Mouse (Mus musculus): ENCODE results near the gene Rbm20. TPM values are rescaled to one million over a fixed set of nuclear protein-coding genes. Genes with fewer than 3 reads are reported as not detected.

Rbm20 gene
- total RNA-seq, 2 experiments from 2014 or later: 4.0 to 5.8 TPM

- no peak for DNase-seq (ENCODE audit: extremely low spot score in 1 of 2, low spot score in 2 of 2)
- Histone ChIP-seq H3K4me3 (no peak overlapping the region), H3K27ac (no peak overlapping the region)
- TF ChIP-seq CTCF (IDR thresholded peaks at IDR 0.05): no peak
- intact Hi-C loops (cut with DNase I): no loop called here
Measured at GRCm38 (mm10) chr19:53813576-53813975, 136.5 kb downstream of the Rbm20 start.

- no peak for DNase-seq (ENCODE audit: extremely low spot score in 1 of 2, low spot score in 2 of 2)
- no peak for TF ChIP-seq CTCF (IDR thresholded peaks at IDR 0.05)
- intact Hi-C loops (cut with DNase I): no loop called here
- H3K4me3 ChIP-seq: no peak overlapping the region
- H3K27ac ChIP-seq: no peak overlapping the region
Measured at GRCm38 (mm10) chr19:53815714-53816113, 138.6 kb downstream of the Rbm20 start.

GRCm38 (mm10) chr19:53816242-53816641, 139.1 kb downstream of the Rbm20 start:
- Histone ChIP-seq H3K4me3 (no peak overlapping the region), H3K27ac (no peak overlapping the region)
- TF ChIP-seq CTCF (IDR thresholded peaks at IDR 0.05): no peak
- no peak for DNase-seq (ENCODE audit: extremely low spot score in 1 of 2, low spot score in 2 of 2)
- intact Hi-C loops (cut with DNase I): no loop called here

GRCm38 (mm10) chr19:53819299-53819698, 142.2 kb downstream of the Rbm20 start:
- no peak for DNase-seq (ENCODE audit: extremely low spot score in 1 of 2, low spot score in 2 of 2)
- no peak for TF ChIP-seq CTCF (IDR thresholded peaks at IDR 0.05)
- intact Hi-C loops (cut with DNase I): no loop called here
- Histone ChIP-seq H3K4me3 (no peak overlapping the region), H3K27ac (no peak overlapping the region)

GRCm38 (mm10) chr19:53821241-53822120, 144.4 kb downstream of the Rbm20 start:
- peak; percentile 32 for TF ChIP-seq CTCF (IDR thresholded peaks at IDR 0.05)
- intact Hi-C loops (cut with DNase I): loop anchor here (5.0 kb wide), 1 partner anchor 54 kb away; no protein-coding TSS in a partner anchor
- no peak overlapping the region for H3K4me3 ChIP-seq
- H3K27ac ChIP-seq: no peak overlapping the region
- no peak for DNase-seq (ENCODE audit: extremely low spot score in 1 of 2, low spot score in 2 of 2)

GRCm38 (mm10) chr19:53823847-53824246, 146.7 kb downstream of the Rbm20 start:
- Histone ChIP-seq H3K27ac (no peak overlapping the region), H3K4me3 (no peak overlapping the region; the same call in 1 of the 2 replicates)
- TF ChIP-seq CTCF (IDR thresholded peaks at IDR 0.05): no peak
- intact Hi-C loops (cut with DNase I): loop anchor here (5.0 kb wide), 1 partner anchor 57 kb away; no protein-coding TSS in a partner anchor
- no peak for DNase-seq (ENCODE audit: extremely low spot score in 1 of 2, low spot score in 2 of 2)

GRCm38 (mm10) chr19:53824872-53825680, 148.0 kb downstream of the Rbm20 start:
- H3K4me3 ChIP-seq: peak overlapping the region; percentile 26
- peak overlapping the region; percentile 66; the same call in 1 of the 2 replicates for H3K27ac ChIP-seq
- no peak for DNase-seq (ENCODE audit: extremely low spot score in 1 of 2, low spot score in 2 of 2)
- peak; percentile 4; the same call in 1 of the 2 replicates for TF ChIP-seq CTCF (IDR thresholded peaks at IDR 0.05)
- intact Hi-C loops (cut with DNase I): loop anchor here (5.0 kb wide), 1 partner anchor 58 kb away; no protein-coding TSS in a partner anchor

GRCm38 (mm10) chr19:53829990-53830389, 152.9 kb downstream of the Rbm20 start:
- intact Hi-C loops (cut with DNase I): no loop called here
- no peak overlapping the region for H3K4me3 ChIP-seq
- TF ChIP-seq CTCF (IDR thresholded peaks at IDR 0.05): no peak
- no peak overlapping the region for H3K27ac ChIP-seq
- DNase-seq (ENCODE audit: extremely low spot score in 1 of 2, low spot score in 2 of 2): no peak

GRCm38 (mm10) chr19:53830407-53831163, 153.5 kb downstream of the Rbm20 start:
- intact Hi-C loops (cut with DNase I): no loop called here
- DNase-seq (ENCODE audit: extremely low spot score in 1 of 2, low spot score in 2 of 2): no peak
- Histone ChIP-seq H3K4me3 (no peak overlapping the region), H3K27ac (no peak overlapping the region)
- no peak for TF ChIP-seq CTCF (IDR thresholded peaks at IDR 0.05)

GRCm38 (mm10) chr19:53831164-53831448, 154.0 kb downstream of the Rbm20 start:
- no peak for DNase-seq (ENCODE audit: extremely low spot score in 1 of 2, low spot score in 2 of 2)
- no peak for TF ChIP-seq CTCF (IDR thresholded peaks at IDR 0.05)
- intact Hi-C loops (cut with DNase I): no loop called here
- Histone ChIP-seq H3K27ac (no peak overlapping the region), H3K4me3 (no peak overlapping the region)

- DNase-seq (ENCODE audit: extremely low spot score in 1 of 2, low spot score in 2 of 2): no peak
- intact Hi-C loops (cut with DNase I): no loop called here
- Histone ChIP-seq H3K4me3 (no peak overlapping the region), H3K27ac (no peak overlapping the region)
- no peak for TF ChIP-seq CTCF (IDR thresholded peaks at IDR 0.05)
Measured at GRCm38 (mm10) chr19:53832512-53832911, 155.4 kb downstream of the Rbm20 start.
